In genomic region chr14:48131576-48131922, GRCm38 (mm10) we compare ENCODE assay signal across 8 mouse cellular contexts. TPM values are rescaled to one million over a fixed set of nuclear protein-coding genes. Genes with fewer than 3 reads are reported as not detected.
DNase-seq lines count a peak whose midpoint lies in the region; ATAC-seq and TF ChIP-seq lines count a peak whose summit lies in the region.

No protein-coding gene starts in this region.

- peaks cover 25% of the 10 kb centered on the region for H3K4me1 ChIP-seq in lung, adult 2 months (ENCODE audit: control insufficient read depth, insufficient read depth, low read length)

- peak; percentile 62 to 65 for DNase-seq in lung, adult 18-20 months
- DNase-seq in lung, adult 2 months = no peak
- DNase-seq in kidney, adult 9 months = peak; percentile 56
- peak; percentile 72 to 81 for DNase-seq in lung, postnatal 4 days
- no peak for DNase-seq in left cerebral cortex, postnatal 4 days
- DNase-seq in frontal cortex, postnatal 10 days (ENCODE audit: low spot score in 2 of 2) = no peak
- DNase-seq in B cell, adult 2 months = no peak

- intact Hi-C loops in left cerebral cortex, postnatal 4 days (cut with DNase I) = no loop called here

- TF ChIP-seq CTCF in lung, adult 2 months (IDR thresholded peaks at IDR 0.05; ENCODE audit: insufficient read depth, low read length) = no peak

- ATAC-seq in granulocyte monocyte progenitor cell, adult 5-6 weeks (replicated peaks; ENCODE audit: poor library complexity, severe bottlenecking) = peak; percentile 79

- WGBS in lung, adult 2 months = 50% methylated on average over 4 of the region's 4 CpGs

- no peak for TF ChIP-seq POLR2A in lung, adult 2 months (IDR thresholded peaks at IDR 0.05; ENCODE audit: borderline replicate concordance, extremely low read depth, low read depth, low read length)

- no peak overlapping the region for H3K4me3 ChIP-seq in lung, adult 2 months (replicated peaks; ENCODE audit: extremely low read depth, low read depth, low read length)

RNA-seq across cellular contexts. Expression of gene Peli2, which starts 10.9 kb away (rescaled TPM):
- polyA plus RNA-seq in lung, adult 2 months (2012; rRNA removed) = 18.7 and 25.0 TPM in 2 replicates
- 8.7 and 13.1 TPM in 2 replicates for total RNA-seq in granulocyte monocyte progenitor cell, adult 5-6 weeks (2014; fragmentation: Nextera tagmentation)
- total RNA-seq in granulocyte monocyte progenitor cell, adult 5-6 weeks (2017) = 6.3 and 9.9 TPM in 2 replicates
- total RNA-seq in left cerebral cortex, postnatal 4 days (2021) = 10 to 100 TPM; 25.5 to 30.8 TPM

Comparison
In these comparisons a context has a peak if more than half of its experiments do, and no peak if none do; other contexts are left out.
1. DNase-seq: peak in lung, adult 18-20 months (2 of 2), kidney, adult 9 months (single experiment) and lung, postnatal 4 days (2 of 2); none in lung, adult 2 months (single experiment), left cerebral cortex, postnatal 4 days (single experiment), frontal cortex, postnatal 10 days (0 of 2) and B cell, adult 2 months (0 of 2).